Mouse (Mus musculus) c-Kit-positive CD71-positive TER-119-negative erythroid progenitor cells, embryonic 14.5 days (primary cell): ENCODE measurements around the gene Gata5.
A peak's percentile ranks its signal among the peaks of the same experiment; 100 is the strongest.

Experiments used
- DNase-seq: peaks from one replicate; pipeline ENCODE4 v3.0.0-alpha.2; 2013; ENCODE audit warnings: low read depth

Gata5 gene

GRCm38 (mm10) chr2:180334551-180334986, at the start of gene Gata5:
Gene Gata5, minus strand, starts transcription at chr2:180334699.
- no peak for DNase-seq

GRCm38 (mm10) chr2:180376730-180377129, 42.2 kb upstream of the Gata5 start:
- DNase-seq: no peak

- no peak for DNase-seq
These were observed 38.8 kb upstream of the Gata5 start for GRCm38 (mm10) chr2:180373256-180373655.

- DNase-seq: no peak
These were observed 33.9 kb upstream of the Gata5 start for GRCm38 (mm10) chr2:180368359-180368758.

- no peak for DNase-seq
These were observed 32.9 kb upstream of the Gata5 start for GRCm38 (mm10) chr2:180367350-180367749.

GRCm38 (mm10) chr2:180363434-180363720, 28.9 kb upstream of the Gata5 start:
- no peak for DNase-seq

- no peak for DNase-seq
These were observed 28.3 kb upstream of the Gata5 start for GRCm38 (mm10) chr2:180362585-180363433.

GRCm38 (mm10) chr2:180359062-180359461, 24.6 kb upstream of the Gata5 start:
- no peak for DNase-seq

GRCm38 (mm10) chr2:180353338-180353737, 18.8 kb upstream of the Gata5 start:
- peak; percentile 9 for DNase-seq

- peak; percentile 15 for DNase-seq
These were observed 16.2 kb upstream of the Gata5 start for GRCm38 (mm10) chr2:180350700-180351099.

GRCm38 (mm10) chr2:180346820-180347497, 12.5 kb upstream of the Gata5 start:
- peak; percentile 53 for DNase-seq

GRCm38 (mm10) chr2:180343092-180343491, 8.6 kb upstream of the Gata5 start:
- no peak for DNase-seq

GRCm38 (mm10) chr2:180342189-180342588, 7.7 kb upstream of the Gata5 start:
- DNase-seq: no peak

GRCm38 (mm10) chr2:180341229-180341628, 6.7 kb upstream of the Gata5 start:
- no peak for DNase-seq

GRCm38 (mm10) chr2:180339886-180340285, 5.4 kb upstream of the Gata5 start:
- no peak for DNase-seq

- DNase-seq: no peak
These were observed 535 bp downstream of the Gata5 start for GRCm38 (mm10) chr2:180333778-180334550.

- DNase-seq: no peak
These were observed 5.0 kb downstream of the Gata5 start for GRCm38 (mm10) chr2:180329466-180329865.

- DNase-seq: no peak
These were observed 11.7 kb downstream of the Gata5 start for GRCm38 (mm10) chr2:180322674-180323355.

- DNase-seq: peak; percentile 15
These were observed 14.3 kb downstream of the Gata5 start for GRCm38 (mm10) chr2:180320216-180320615.

GRCm38 (mm10) chr2:180317591-180317990, 16.9 kb downstream of the Gata5 start:
- no peak for DNase-seq

- DNase-seq: no peak
These were observed 20.2 kb downstream of the Gata5 start for GRCm38 (mm10) chr2:180314292-180314691.

- no peak for DNase-seq
These were observed 23.4 kb downstream of the Gata5 start for GRCm38 (mm10) chr2:180311147-180311546.
